Mouse (Mus musculus) small intestine, adult 2 months (tissue): ENCODE data around the gene Tdrd9.

ENCODE experiments used
- CTCF ChIP-seq: fragments of 200-500 bp; IDR thresholded peaks from 2 replicates; pipeline ENCODE4 v1.5.1; 2012; ENCODE audit warnings: low read depth, mild to moderate bottlenecking, control low read depth, inconsistent platforms, low read length, moderate library complexity, mixed read lengths; ENCODE audit not compliant: insufficient replicate concordance, insufficient read length; ENCODE audit errors: extremely low read depth
- POLR2A ChIP-seq: fragments of 200-500 bp; IDR thresholded peaks from 2 replicates; pipeline ENCODE4 v1.6.1; 2012; ENCODE audit warnings: low read depth, mild to moderate bottlenecking, control low read depth, inconsistent platforms, low read length, moderate library complexity

GRCm38 (mm10) chr12:111971231-111971686 lies at the start of gene Tdrd9:
- TF ChIP-seq CTCF (no peak), POLR2A (no peak)
